Mouse (Mus musculus): ENCODE results near the gene Mrgpra1.
"Not testable (repeated sequence)": the region's sequence is repeated elsewhere in the genome, so short reads cannot be mapped to it uniquely, and the experiment has no call there.

GRCm38 (mm10) chr7:47304661-47305060, 49.4 kb downstream of the Mrgpra1 start:
- not testable (repeated sequence) for TF ChIP-seq CTCF (IDR thresholded peaks at IDR 0.05); EP300 (IDR thresholded peaks at IDR 0.05; ENCODE audit: insufficient read depth, low read depth, low read length)

Measured in heart, adult 2 months (tissue).